Mouse (Mus musculus): ENCODE results near the gene L3mbtl2. TPM values are rescaled to one million over a fixed set of nuclear protein-coding genes. Genes with fewer than 3 reads are reported as not detected.
"Not testable (repeated sequence)": the region's sequence is repeated elsewhere in the genome, so short reads cannot be mapped to it uniquely, and the experiment has no call there.

Gene L3mbtl2
- polyA plus RNA-seq, 1 experiment from 2014 or later = 30.3 TPM

GRCm38 (mm10) chr15:81693366-81693966 lies 29.8 kb downstream of the L3mbtl2 start:
- peak overlapping the region; percentile 54 for H3K27ac ChIP-seq (ENCODE audit: low read depth, low read length)
- H3K36me3 ChIP-seq (ENCODE audit: control insufficient read depth, insufficient read depth, low read length) = no peaks in the 10 kb centered on the region
- peak; percentile 4 for ATAC-seq
- peaks cover 20% of the 10 kb centered on the region for H3K4me1 ChIP-seq (ENCODE audit: control insufficient read depth, insufficient read depth, low read depth, low read length)
- peak overlapping the region; percentile 88 for H3K9ac ChIP-seq (ENCODE audit: low read depth, low read length)
- H3K27me3 ChIP-seq (replicated peaks; ENCODE audit: control insufficient read depth, insufficient read depth, low read length) = peaks cover 15% of the 10 kb centered on the region
- no peaks in the 10 kb centered on the region for H3K9me3 ChIP-seq (ENCODE audit: control insufficient read depth, low read length)
- H3K4me3 ChIP-seq (ENCODE audit: low read length) = peak overlapping the region; percentile 64
- H3K4me2 ChIP-seq (ENCODE audit: low read length) = peak overlapping the region; percentile 93
- WGBS = 4% methylated on average over 37 of the region's 41 CpGs

DNA sequence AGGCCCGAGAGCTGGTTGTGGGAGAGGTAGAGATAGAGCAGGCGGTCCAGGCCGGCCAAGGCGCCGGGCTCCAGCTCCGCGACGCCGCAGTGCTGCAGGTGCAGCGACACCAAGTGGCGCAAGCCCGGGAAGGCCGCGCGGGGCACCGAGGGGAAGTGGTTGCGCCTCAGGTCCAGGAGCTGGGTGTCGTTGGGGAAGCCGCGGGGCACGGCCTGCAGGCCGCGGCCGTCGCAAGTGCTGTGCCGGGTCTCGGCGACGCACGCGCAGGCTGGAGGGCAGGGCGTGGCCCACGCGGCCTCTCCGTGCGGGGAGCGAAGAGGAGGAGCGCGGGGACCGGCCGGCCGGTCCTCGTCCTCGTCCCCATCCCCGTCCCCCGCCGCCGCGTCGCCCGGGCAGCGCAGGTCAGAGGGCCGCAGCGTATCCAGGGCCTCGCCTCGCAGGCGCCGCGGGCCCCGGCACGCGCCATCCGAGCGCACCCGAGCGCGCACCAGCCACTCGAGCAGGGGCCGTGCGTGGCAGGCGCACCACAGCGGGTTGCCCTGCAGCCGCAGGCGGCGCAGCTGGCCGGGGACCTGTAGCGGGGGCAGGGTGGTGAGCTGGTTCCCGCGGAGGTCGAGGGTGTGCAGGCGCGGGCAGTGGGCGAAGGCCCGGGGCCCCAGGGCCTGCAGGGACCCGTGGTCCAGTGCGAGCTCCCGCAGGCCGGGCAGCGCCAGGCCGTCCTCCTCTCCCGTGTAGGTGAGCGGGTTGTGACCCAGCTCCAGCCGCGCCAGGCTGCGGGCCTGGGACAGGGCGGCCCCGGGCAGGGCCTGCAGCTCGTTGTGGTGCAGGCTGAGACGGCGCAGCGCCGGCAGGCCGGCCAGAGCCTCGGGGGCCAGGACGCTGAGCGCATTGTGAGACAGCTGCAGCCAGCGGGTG lies 30.5 kb downstream of the L3mbtl2 start:
- Histone ChIP-seq H3K9ac (ENCODE audit: low read depth, low read length) (peak overlapping the region; percentile 88), H3K4me3 (ENCODE audit: low read length) (peak overlapping the region; percentile 64), H3K4me1 (ENCODE audit: control insufficient read depth, insufficient read depth, low read depth, low read length) (peaks cover 20% of the 10 kb centered on the region), H3K27me3 (replicated peaks; ENCODE audit: control insufficient read depth, insufficient read depth, low read length) (peaks cover 15% of the 10 kb centered on the region), H3K9me3 (ENCODE audit: control insufficient read depth, low read length) (no peaks in the 10 kb centered on the region), H3K36me3 (ENCODE audit: control insufficient read depth, insufficient read depth, low read length) (no peaks in the 10 kb centered on the region), H3K27ac (ENCODE audit: low read depth, low read length) (peak overlapping the region; percentile 54), H3K4me2 (ENCODE audit: low read length) (peak overlapping the region; percentile 93)
- WGBS = 1% methylated on average over 69 of the region's 107 CpGs
- ATAC-seq = peak; percentile 86

GRCm38 (mm10) chr15:81694891-81695290 lies 31.2 kb downstream of the L3mbtl2 start:
- no peak for ATAC-seq
- Histone ChIP-seq H3K27me3 (replicated peaks; ENCODE audit: control insufficient read depth, insufficient read depth, low read length) (peaks cover 15% of the 10 kb centered on the region), H3K9ac (ENCODE audit: low read depth, low read length) (peak overlapping the region; percentile 88), H3K36me3 (ENCODE audit: control insufficient read depth, insufficient read depth, low read length) (no peaks in the 10 kb centered on the region), H3K27ac (ENCODE audit: low read depth, low read length) (no peak overlapping the region; the same call in 1 of the 2 replicates), H3K4me3 (ENCODE audit: low read length) (peak overlapping the region; percentile 64), H3K9me3 (ENCODE audit: control insufficient read depth, low read length) (no peaks in the 10 kb centered on the region), H3K4me2 (ENCODE audit: low read length) (peak overlapping the region; percentile 93), H3K4me1 (ENCODE audit: control insufficient read depth, insufficient read depth, low read depth, low read length) (peaks cover 20% of the 10 kb centered on the region)
- 26% methylated on average over 16 of the region's 19 CpGs for WGBS

DNA sequence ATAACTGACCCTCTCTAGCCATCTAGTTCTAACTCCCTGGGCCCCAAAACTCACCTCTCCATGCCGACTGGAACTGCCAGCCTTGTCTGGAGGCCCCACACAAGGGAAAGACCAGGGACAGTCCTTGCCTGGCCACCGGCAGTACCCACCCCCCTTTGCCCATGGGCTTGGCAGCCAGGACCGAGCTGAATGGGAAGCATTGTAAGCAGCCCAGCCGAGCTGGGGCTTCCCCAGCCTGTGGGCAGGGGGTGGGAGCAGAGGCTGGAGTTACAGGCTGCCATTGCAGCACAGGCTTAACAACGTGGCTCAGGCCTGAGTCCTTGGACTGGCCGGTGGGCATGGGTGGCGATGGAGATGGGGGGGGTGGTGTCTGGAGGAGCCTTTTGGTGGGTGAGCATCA lies 33.5 kb downstream of the L3mbtl2 start, which contains the start of gene Chadl:
TSS of gene Chadl (minus strand) at position 113 of the 400 bp plus-strand sequence.
- peak; percentile 80 for ATAC-seq
- Histone ChIP-seq H3K27ac (ENCODE audit: low read depth, low read length) (peak within 1 kb of the TSS; percentile 18; the same call in 1 of the 2 replicates), H3K9ac (ENCODE audit: low read depth, low read length) (no peak within 1 kb of the TSS), H3K4me1 (ENCODE audit: control insufficient read depth, insufficient read depth, low read depth, low read length) (peaks cover 20% of the 10 kb centered on the region), H3K36me3 (ENCODE audit: control insufficient read depth, insufficient read depth, low read length) (no peaks in the 10 kb centered on the region), H3K4me2 (ENCODE audit: low read length) (no peak within 1 kb of the TSS), H3K9me3 (ENCODE audit: control insufficient read depth, low read length) (no peaks in the 10 kb centered on the region), H3K27me3 (replicated peaks; ENCODE audit: control insufficient read depth, insufficient read depth, low read length) (peaks cover 11% of the 10 kb centered on the region), H3K4me3 (ENCODE audit: low read length) (no peak within 1 kb of the TSS)
- WGBS = 58% methylated on average over 7 of the region's 7 CpGs

GRCm38 (mm10) chr15:81697847-81698246 lies 34.2 kb downstream of the L3mbtl2 start:
- Histone ChIP-seq H3K9me3 (ENCODE audit: control insufficient read depth, low read length) (no peaks in the 10 kb centered on the region), H3K36me3 (ENCODE audit: control insufficient read depth, insufficient read depth, low read length) (no peaks in the 10 kb centered on the region)
- WGBS = 49% methylated on average over 3 of the region's 3 CpGs

GRCm38 (mm10) chr15:81698532-81698931 lies 34.8 kb downstream of the L3mbtl2 start:
- ATAC-seq = no peak
- H3K27ac ChIP-seq (ENCODE audit: low read depth, low read length) = no peak overlapping the region
- WGBS = 70% methylated on average over 2 of the region's 2 CpGs
- H3K4me1 ChIP-seq (ENCODE audit: control insufficient read depth, insufficient read depth, low read depth, low read length) = peaks cover 11% of the 10 kb centered on the region
- H3K4me2 ChIP-seq (ENCODE audit: low read length) = no peak overlapping the region
- 0 out of 2 replicates have a peak, but pooled peaks cover 4% of the 10 kb centered on the region for H3K27me3 ChIP-seq (replicated peaks; ENCODE audit: control insufficient read depth, insufficient read depth, low read length)
- H3K36me3 ChIP-seq (ENCODE audit: control insufficient read depth, insufficient read depth, low read length) = no peaks in the 10 kb centered on the region
- H3K9ac ChIP-seq (ENCODE audit: low read depth, low read length) = no peak overlapping the region
- H3K9me3 ChIP-seq (ENCODE audit: control insufficient read depth, low read length) = no peaks in the 10 kb centered on the region
- H3K4me3 ChIP-seq (ENCODE audit: low read length) = no peak overlapping the region

More at GRCm38 (mm10) chr15:81697847-81698246, 34.2 kb downstream of the L3mbtl2 start:
- no peak overlapping the region for H3K27ac ChIP-seq (ENCODE audit: low read depth, low read length)
- ATAC-seq = no peak
- H3K27me3 ChIP-seq (replicated peaks; ENCODE audit: control insufficient read depth, insufficient read depth, low read length) = peaks cover 5% of the 10 kb centered on the region
- H3K4me1 ChIP-seq (ENCODE audit: control insufficient read depth, insufficient read depth, low read depth, low read length) = peaks cover 16% of the 10 kb centered on the region
- H3K4me3 ChIP-seq (ENCODE audit: low read length) = no peak overlapping the region
- H3K4me2 ChIP-seq (ENCODE audit: low read length) = no peak overlapping the region
- no peak overlapping the region for H3K9ac ChIP-seq (ENCODE audit: low read depth, low read length)

- H3K27ac ChIP-seq (ENCODE audit: low read depth, low read length) = no peak overlapping the region
- 0 out of 2 replicates have a peak, but pooled peaks cover under 1% of the 10 kb centered on the region for H3K4me1 ChIP-seq (ENCODE audit: control insufficient read depth, insufficient read depth, low read depth, low read length)
- H3K27me3 ChIP-seq (replicated peaks; ENCODE audit: control insufficient read depth, insufficient read depth, low read length) = 0 out of 2 replicates have a peak, but pooled peaks cover 4% of the 10 kb centered on the region
- no peak overlapping the region for H3K4me2 ChIP-seq (ENCODE audit: low read length)
- no peak overlapping the region for H3K4me3 ChIP-seq (ENCODE audit: low read length)
- no peak overlapping the region for H3K9ac ChIP-seq (ENCODE audit: low read depth, low read length)
- no peaks in the 10 kb centered on the region for H3K9me3 ChIP-seq (ENCODE audit: control insufficient read depth, low read length)
- ATAC-seq = no peak
- peaks cover 5% of the 10 kb centered on the region for H3K36me3 ChIP-seq (ENCODE audit: control insufficient read depth, insufficient read depth, low read length)
- 73% methylated on average over 2 of the region's 2 CpGs for WGBS
Observed at GRCm38 (mm10) chr15:81700161-81700560, 36.5 kb downstream of the L3mbtl2 start.

DNA sequence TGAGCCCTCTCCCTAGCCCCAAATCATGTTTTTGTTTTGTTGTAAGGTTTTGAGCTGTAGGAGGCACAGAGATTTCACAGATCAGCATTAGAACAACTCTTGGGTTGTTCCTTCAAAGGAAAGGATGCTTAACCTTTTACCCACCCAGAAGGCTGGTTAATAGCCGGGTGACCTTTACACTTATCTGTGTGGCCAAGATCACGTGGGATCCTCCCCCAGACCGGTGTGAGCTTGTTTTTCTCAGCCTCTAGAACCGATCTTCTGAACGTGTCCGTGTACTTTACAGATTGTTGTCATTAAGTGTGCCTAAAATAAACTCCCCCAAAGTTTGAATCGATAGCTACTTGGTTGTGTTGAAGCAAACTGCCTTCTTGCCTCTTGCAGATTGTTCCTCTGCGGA lies 36.9 kb downstream of the L3mbtl2 start:
- Histone ChIP-seq H3K9ac (ENCODE audit: low read depth, low read length) (no peak overlapping the region), H3K27ac (ENCODE audit: low read depth, low read length) (no peak overlapping the region), H3K4me1 (ENCODE audit: control insufficient read depth, insufficient read depth, low read depth, low read length) (no peaks in the 10 kb centered on the region), H3K36me3 (ENCODE audit: control insufficient read depth, insufficient read depth, low read length) (peaks cover 9% of the 10 kb centered on the region), H3K27me3 (replicated peaks; ENCODE audit: control insufficient read depth, insufficient read depth, low read length) (0 out of 2 replicates have a peak, but pooled peaks cover 4% of the 10 kb centered on the region), H3K4me2 (ENCODE audit: low read length) (no peak overlapping the region), H3K9me3 (ENCODE audit: control insufficient read depth, low read length) (no peaks in the 10 kb centered on the region), H3K4me3 (ENCODE audit: low read length) (no peak overlapping the region)
- 84% methylated on average over 8 of the region's 8 CpGs for WGBS
- ATAC-seq = no peak

- H3K27ac ChIP-seq (ENCODE audit: low read depth, low read length); H3K4me2 ChIP-seq (ENCODE audit: low read length); H3K9me3 ChIP-seq (ENCODE audit: control insufficient read depth, low read length); H3K9ac ChIP-seq (ENCODE audit: low read depth, low read length); ATAC-seq; H3K27me3 ChIP-seq (replicated peaks; ENCODE audit: control insufficient read depth, insufficient read depth, low read length); H3K4me1 ChIP-seq (ENCODE audit: control insufficient read depth, insufficient read depth, low read depth, low read length); H3K4me3 ChIP-seq (ENCODE audit: low read length): not testable (repeated sequence)
- WGBS = 76% methylated on average over 4 of the region's 4 CpGs
- peaks cover 12% of the 10 kb centered on the region for H3K36me3 ChIP-seq (ENCODE audit: control insufficient read depth, insufficient read depth, low read length)
Observed at GRCm38 (mm10) chr15:81701350-81701749, 37.7 kb downstream of the L3mbtl2 start.

Data from hindbrain, embryonic 16.5 days (tissue).